Mouse (Mus musculus) left cerebral cortex, postnatal 25 days (tissue): ENCODE results near the gene Ghsr. TPM values are rescaled to one million over a fixed set of nuclear protein-coding genes. Genes with fewer than 3 reads are reported as not detected.

ENCODE experiments used
- DNase-seq, 2 experiments: peaks; one replicate each; pipeline ENCODE4 v3.0.0; 2022; ENCODE audit warnings: low spot score in 2 of 2, mixed read lengths in 1 of 2
- intact Hi-C: fragments of 180-260 bp; cut with DNase I; formaldehyde crosslinking; loops from one replicate; pipeline ENCODE4 v1.15.1; 2025
- total RNA-seq, 2 experiments: library from RNA; stranded (reverse); gene quantifications; 2 replicates each; pipeline ENCODE4 v1.2.3; 2021

The Ghsr gene
- under 1 TPM; 0.09 to 0.14 TPM for total RNA-seq

- peak in 1 of 2 experiments; percentile 2 for DNase-seq
Measured at GRCm38 (mm10) chr3:27371276-27371621, at the start of gene Ghsr. Gene Ghsr, plus strand, starts transcription at chr3:27371351.

GRCm38 (mm10) chr3:27322591-27322990 is 48.6 kb upstream of the Ghsr start:
- no peak for DNase-seq
- intact Hi-C loops: no loop called here

More at GRCm38 (mm10) chr3:27371276-27371621, at the start of gene Ghsr:
- intact Hi-C loops: no loop called here

- no peak for DNase-seq
- intact Hi-C loops: no loop called here
Measured at GRCm38 (mm10) chr3:27323551-27323950, 47.6 kb upstream of the Ghsr start.

DNA sequence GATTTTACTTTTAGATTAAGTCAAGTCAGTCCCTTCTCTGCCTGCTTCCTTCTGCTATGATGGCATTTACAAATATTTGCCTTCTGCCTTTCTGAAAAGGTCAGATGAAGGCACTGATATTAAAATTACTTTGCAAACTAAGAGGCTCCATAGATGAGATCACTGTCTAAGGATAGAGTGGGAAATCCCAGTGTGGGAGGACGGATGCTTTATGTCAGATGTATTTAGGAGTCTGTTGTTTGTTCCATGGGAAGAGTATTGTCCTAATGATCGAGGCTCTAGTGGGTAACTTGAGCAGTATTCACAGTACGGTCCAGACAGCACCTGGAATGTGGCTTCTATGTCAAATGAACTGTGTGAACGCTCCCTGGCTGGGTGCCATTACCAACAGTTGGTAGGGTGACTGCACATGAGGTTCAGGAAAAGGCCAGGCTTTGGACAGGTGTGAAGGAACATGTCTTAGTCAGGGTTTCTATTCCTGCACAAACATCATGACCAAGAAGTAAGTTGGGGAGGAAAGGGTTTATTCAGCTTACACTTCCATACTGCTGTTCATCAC is 44.4 kb upstream of the Ghsr start:
- no peak for DNase-seq
- intact Hi-C loops: no loop called here

GRCm38 (mm10) chr3:27330706-27331105 is 40.4 kb upstream of the Ghsr start:
- DNase-seq: no peak
- intact Hi-C loops: no loop called here

GRCm38 (mm10) chr3:27338437-27338836 is 32.7 kb upstream of the Ghsr start:
- intact Hi-C loops: loop anchor here (1.0 to 5.0 kb wide), 3 partner anchors 71 to 124 kb away; no protein-coding TSS in a partner anchor

GRCm38 (mm10) chr3:27338887-27339286 is 32.3 kb upstream of the Ghsr start:
- DNase-seq: no peak
- intact Hi-C loops: loop anchor here (1.0 to 5.0 kb wide), 3 partner anchors 72 to 123 kb away; no protein-coding TSS in a partner anchor

More at GRCm38 (mm10) chr3:27338437-27338836, 32.7 kb upstream of the Ghsr start:
- peak; percentile 25 to 28 for DNase-seq

GRCm38 (mm10) chr3:27340757-27341156 is 30.4 kb upstream of the Ghsr start:
- intact Hi-C loops: no loop called here
- DNase-seq: no peak

DNA sequence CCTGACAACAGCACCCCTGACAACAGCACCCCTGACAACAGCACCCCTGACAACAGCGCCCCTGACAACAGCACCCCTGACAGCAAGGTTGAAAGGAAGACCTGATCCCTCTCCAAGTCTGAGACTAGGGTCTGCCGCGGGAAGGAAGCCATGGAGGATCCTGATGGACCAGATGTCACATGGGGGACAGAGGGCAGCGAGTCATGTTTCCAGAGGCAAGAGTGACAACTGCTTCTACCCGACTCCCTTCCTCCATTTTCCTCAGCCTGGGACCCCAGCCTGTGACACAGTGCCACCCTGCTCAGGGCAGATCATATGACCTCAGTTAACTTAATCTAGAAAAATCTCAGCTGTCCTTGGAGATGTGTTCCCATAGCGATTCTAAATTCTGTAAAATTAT is 28.7 kb upstream of the Ghsr start:
- intact Hi-C loops: no loop called here
- DNase-seq: no peak

DNA sequence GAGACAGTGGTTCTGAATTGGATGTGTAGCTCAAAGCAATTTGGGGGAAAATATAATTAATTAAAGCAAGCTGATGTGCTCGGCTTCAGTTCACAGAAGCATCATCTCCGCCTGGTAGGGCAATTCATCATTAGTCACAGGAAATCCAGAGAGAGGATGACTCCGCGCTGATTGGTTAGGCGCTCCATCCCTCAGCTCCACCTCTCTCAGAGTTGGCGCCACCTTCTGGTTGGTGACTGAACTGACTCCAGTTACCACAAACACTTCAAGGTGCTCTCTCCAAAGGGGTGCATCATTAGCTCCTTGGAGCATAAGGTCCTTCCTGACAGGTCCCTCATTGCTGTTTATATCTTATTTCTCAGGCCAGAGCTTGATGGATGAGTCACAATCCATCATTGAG is 25.6 kb upstream of the Ghsr start:
- intact Hi-C loops: no loop called here
- DNase-seq: no peak

- DNase-seq: peak; percentile 28 to 50
- intact Hi-C loops: no loop called here
Measured at GRCm38 (mm10) chr3:27348462-27348861, 22.7 kb upstream of the Ghsr start.

DNA sequence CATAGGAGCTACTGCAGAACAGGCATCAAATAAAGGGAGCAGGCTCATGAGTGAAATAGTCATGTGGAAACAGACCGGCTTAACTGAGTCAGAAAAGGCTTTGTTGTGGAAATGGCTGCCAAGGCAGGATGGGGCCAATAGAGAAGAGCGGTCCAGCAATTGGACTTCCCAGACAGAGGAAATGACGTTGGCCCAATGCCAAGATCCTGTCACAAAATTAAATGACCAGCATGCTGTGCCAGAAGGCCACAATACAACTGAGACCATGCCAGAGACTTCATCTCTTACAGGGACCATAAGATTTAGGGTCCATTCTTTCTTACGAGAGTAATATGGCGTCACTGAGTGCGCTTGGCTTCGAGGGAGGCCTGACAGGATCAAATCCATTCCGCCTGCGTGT is 20.0 kb upstream of the Ghsr start:
- intact Hi-C loops: no loop called here
- no peak for DNase-seq

- intact Hi-C loops: no loop called here
- no peak for DNase-seq
Measured at GRCm38 (mm10) chr3:27359100-27359720, 11.9 kb upstream of the Ghsr start.

DNA sequence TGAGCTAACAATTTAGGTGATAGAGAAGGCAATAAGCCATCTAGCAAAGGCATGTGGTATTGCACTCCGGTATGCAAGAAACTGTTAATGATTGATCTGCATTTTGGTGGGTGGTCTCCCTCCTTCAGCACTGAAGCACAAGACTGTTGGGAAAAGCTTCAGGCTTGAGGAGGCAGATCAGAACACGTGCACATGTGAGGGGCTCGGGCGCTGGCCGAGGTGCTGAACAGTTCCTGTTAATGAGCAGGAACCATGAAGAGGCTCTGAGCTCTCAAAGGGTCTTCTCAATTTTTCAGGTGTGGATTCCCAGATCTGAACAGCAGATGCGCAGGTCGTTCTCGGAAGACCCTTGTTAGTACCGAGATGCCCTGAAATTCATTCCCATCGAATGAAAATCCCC is 1.0 kb upstream of the Ghsr start:
- no peak for DNase-seq
- intact Hi-C loops: no loop called here

DNA sequence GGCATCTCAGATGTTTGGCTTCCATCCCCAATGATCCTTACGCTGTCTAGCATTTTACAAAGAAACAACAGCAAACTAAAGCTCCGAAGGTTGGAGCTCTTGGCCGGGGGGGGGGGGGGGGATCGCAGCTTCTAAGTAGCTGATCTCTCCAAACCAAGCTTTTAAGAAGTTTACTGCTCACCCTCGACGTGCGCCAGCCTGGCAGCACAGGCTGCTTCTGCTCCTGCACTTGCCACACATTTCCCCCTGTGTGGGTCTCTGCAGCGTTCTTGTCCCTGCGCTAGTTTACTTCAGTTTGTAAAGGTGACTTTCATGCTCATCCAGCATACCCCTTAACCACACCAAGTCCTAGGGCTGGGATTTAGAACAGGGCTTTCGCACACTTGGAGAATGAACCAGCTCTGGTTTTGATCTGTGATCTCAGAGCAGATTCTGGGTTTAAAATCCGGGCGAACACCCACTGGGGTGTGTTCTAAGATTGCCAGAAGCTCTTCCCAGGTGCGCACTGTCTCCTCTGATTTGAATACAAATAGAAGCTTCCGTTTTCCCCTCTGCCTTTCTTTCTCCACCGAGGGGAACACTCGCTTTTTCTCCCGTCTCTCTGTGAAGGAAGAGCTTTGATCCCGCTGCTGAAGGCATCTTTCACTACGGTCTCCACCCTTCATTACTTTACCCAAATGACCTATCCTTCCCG is 422 bp upstream of the Ghsr start:
- intact Hi-C loops: no loop called here
- no peak for DNase-seq

GRCm38 (mm10) chr3:27371725-27372650 is 837 bp downstream of the Ghsr start:
- DNase-seq: peak in 1 of 2 experiments; percentile 6
- intact Hi-C loops: no loop called here

GRCm38 (mm10) chr3:27374396-27374795 is 3.2 kb downstream of the Ghsr start:
- no peak for DNase-seq
- intact Hi-C loops: no loop called here

GRCm38 (mm10) chr3:27377935-27378334 is 6.8 kb downstream of the Ghsr start:
- DNase-seq: no peak
- intact Hi-C loops: no loop called here

- DNase-seq: no peak
- intact Hi-C loops: no loop called here
Measured at GRCm38 (mm10) chr3:27384836-27385235, 13.7 kb downstream of the Ghsr start.

DNA sequence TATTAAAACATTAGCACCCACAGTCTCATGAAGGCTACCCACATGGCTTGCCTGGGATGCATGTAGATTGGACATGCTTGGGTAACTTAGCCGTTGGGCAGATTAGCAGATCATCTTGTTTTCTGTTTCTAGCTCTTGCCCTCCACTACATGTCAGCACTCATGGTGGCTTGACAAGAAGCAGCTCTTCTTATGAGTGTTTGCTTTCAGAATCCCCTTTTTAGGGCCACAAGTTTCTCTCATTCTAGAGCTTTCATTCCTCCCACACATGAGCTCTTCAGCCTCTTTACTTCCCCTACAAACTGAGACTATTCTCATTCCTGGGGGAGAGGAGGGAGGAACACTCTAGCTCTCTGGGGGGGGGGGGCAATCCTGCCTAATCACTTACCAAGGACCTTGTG is 18.8 kb downstream of the Ghsr start:
- intact Hi-C loops: no loop called here
- DNase-seq: no peak
